Mouse (Mus musculus) MEL (cell line): ENCODE measurements around the gene Rgl3. TPM values are rescaled to one million over a fixed set of nuclear protein-coding genes. Genes with fewer than 3 reads are reported as not detected.

Experiments
- DNase-seq: peaks from one replicate; pipeline ENCODE4 v3.0.0; 2011; ENCODE audit warnings: low read depth, low spot score
- H3K27ac ChIP-seq: 2 replicates; pipeline ENCODE4 v1.5.1; 2012; ENCODE audit warnings: low read depth, mild to moderate bottlenecking, control low read depth, low read length, moderate library complexity; ENCODE audit not compliant: control insufficient read depth
- H3K27me3 ChIP-seq, 2 experiments: fragments of 150-350 bp in 1 of 2; sonication (generic) in 1 of 2; 2 replicates each; pipeline ENCODE4 v1.6.1; 2012; ENCODE audit warnings: low read length in 2 of 2, mild to moderate bottlenecking in 2 of 2, improper control_type of control experiment in 1 of 2, moderate library complexity in 1 of 2; ENCODE audit not compliant: insufficient read depth in 2 of 2, control insufficient read depth in 1 of 2
- H3K36me3 ChIP-seq, 2 experiments: 2 replicates each; pipeline ENCODE4 v1.6.1; 2012 to 2014; ENCODE audit warnings: low read length in 2 of 2, improper control_type of control experiment in 1 of 2, inconsistent platforms in 1 of 2, mild to moderate bottlenecking in 1 of 2; ENCODE audit not compliant: insufficient read depth in 2 of 2, control insufficient read depth in 1 of 2
- H3K4me1 ChIP-seq, 2 experiments: fragments of 150-350 bp in 1 of 2; sonication (generic) in 1 of 2; 2 replicates each; pipeline ENCODE4 v1.6.1; 2012; ENCODE audit warnings: low read length in 2 of 2, improper control_type of control experiment in 1 of 2, mild to moderate bottlenecking in 1 of 2; ENCODE audit not compliant: insufficient read depth in 2 of 2, control insufficient read depth in 1 of 2
- H3K4me3 ChIP-seq, 2 experiments: fragments of 150-350 bp in 1 of 2; sonication (generic) in 1 of 2; 2 replicates each; pipeline ENCODE4 v1.5.1; 2012; ENCODE audit warnings: low read depth in 2 of 2, low read length in 2 of 2, mild to moderate bottlenecking in 2 of 2, moderate library complexity in 2 of 2, control low read depth in 1 of 2, improper control_type of control experiment in 1 of 2; ENCODE audit not compliant: control insufficient read depth in 1 of 2, insufficient read depth in 1 of 2
- H3K79me2 ChIP-seq: 2 replicates; pipeline ENCODE4 v1.6.1; 2012; ENCODE audit warnings: mild to moderate bottlenecking, low read length, moderate library complexity; ENCODE audit not compliant: control insufficient read depth, poor library complexity, insufficient read depth
- H3K9ac ChIP-seq: 2 replicates; pipeline ENCODE4 v1.6.1; 2012; ENCODE audit warnings: low read depth, mild to moderate bottlenecking, control low read depth, low read length, moderate library complexity; ENCODE audit not compliant: control insufficient read depth, poor library complexity, severe bottlenecking
- H3K9me3 ChIP-seq: fragments of 150-350 bp; sonication (generic); replicated peaks from 2 replicates; pipeline ENCODE4 v1.6.1; 2012; ENCODE audit warnings: mild to moderate bottlenecking, low read length, improper control_type of control experiment, moderate library complexity; ENCODE audit not compliant: insufficient read depth
- CHD2 ChIP-seq: IDR thresholded peaks from 2 replicates; pipeline ENCODE4 v1.6.1; 2011; ENCODE audit warnings: low read length, improper control_type of control experiment
- CTCF ChIP-seq, 3 experiments: IDR thresholded peaks in 2 of 3; conservative IDR thresholded peaks in 1 of 3; 2 replicates each; pipeline ENCODE4 v1.5.1; 2011 to 2012; ENCODE audit warnings: low read length in 3 of 3, low read depth in 2 of 3, mild to moderate bottlenecking in 2 of 3, improper control_type of control experiment in 1 of 3, inconsistent platforms in 1 of 3, mixed read lengths in 1 of 3, moderate library complexity in 1 of 3; ENCODE audit not compliant: control insufficient read depth in 1 of 3, insufficient read depth in 1 of 3, poor library complexity in 1 of 3, severe bottlenecking in 1 of 3
- E2F4 ChIP-seq: IDR thresholded peaks from 2 replicates; pipeline ENCODE4 v1.6.1; 2011; ENCODE audit warnings: low read depth, low read length, improper control_type of control experiment, borderline replicate concordance
- EP300 ChIP-seq, 2 experiments: IDR thresholded peaks; 2 replicates each; pipeline ENCODE4 v1.6.1; 2011; ENCODE audit warnings: improper control_type of control experiment in 2 of 2, low read length in 2 of 2, low read depth in 1 of 2, mild to moderate bottlenecking in 1 of 2
- ETS1 ChIP-seq: IDR thresholded peaks from 2 replicates; pipeline ENCODE4 v1.6.1; 2012; ENCODE audit warnings: low read depth, mild to moderate bottlenecking, inconsistent platforms, low read length, improper control_type of control experiment, moderate library complexity
- GABPA ChIP-seq: IDR thresholded peaks from 2 replicates; pipeline ENCODE4 v1.6.1; 2012; ENCODE audit warnings: low read depth, mild to moderate bottlenecking, inconsistent platforms, low read length, improper control_type of control experiment, moderate library complexity
- GATA1 ChIP-seq: IDR thresholded peaks from 2 replicates; pipeline ENCODE4 v1.6.1; 2011; ENCODE audit warnings: low read depth, low read length, improper control_type of control experiment
- HCFC1 ChIP-seq: IDR thresholded peaks from 2 replicates; pipeline ENCODE4 v1.6.1; 2012; ENCODE audit warnings: low read depth, mild to moderate bottlenecking, inconsistent platforms, low read length, improper control_type of control experiment, moderate library complexity
- JUND ChIP-seq: IDR thresholded peaks from 2 replicates; pipeline ENCODE4 v1.6.1; 2011; ENCODE audit warnings: low read depth, mild to moderate bottlenecking, improper control_type of control experiment, low read length
- KAT2A ChIP-seq: conservative IDR thresholded peaks from 2 replicates; pipeline ENCODE4 v1.6.1; 2012; ENCODE audit warnings: low read depth, low read length, improper control_type of control experiment, inconsistent platforms
- MAZ ChIP-seq: IDR thresholded peaks from 2 replicates; pipeline ENCODE4 v1.6.1; 2012; ENCODE audit warnings: low read depth, mild to moderate bottlenecking, inconsistent platforms, low read length, improper control_type of control experiment
- MEF2A ChIP-seq: IDR thresholded peaks from 2 replicates; pipeline ENCODE4 v1.6.1; 2014; ENCODE audit warnings: low read depth, mild to moderate bottlenecking, inconsistent platforms, low read length, improper control_type of control experiment; ENCODE audit not compliant: poor library complexity, insufficient replicate concordance, severe bottlenecking; ENCODE audit errors: extremely low read depth
- MXI1 ChIP-seq: IDR thresholded peaks from 2 replicates; pipeline ENCODE4 v1.6.1; 2011; ENCODE audit warnings: mild to moderate bottlenecking, low read depth, low read length, improper control_type of control experiment
- MYB ChIP-seq: IDR thresholded peaks from 2 replicates; pipeline ENCODE4 v1.6.1; 2011; ENCODE audit warnings: mild to moderate bottlenecking, low read depth, low read length, improper control_type of control experiment
- NELFE ChIP-seq: IDR thresholded peaks from 2 replicates; pipeline ENCODE4 v1.6.1; 2011; ENCODE audit warnings: low read depth, low read length, improper control_type of control experiment
- NRF1 ChIP-seq: IDR thresholded peaks from 2 replicates; pipeline ENCODE4 v1.6.1; 2014; ENCODE audit warnings: low read depth, mild to moderate bottlenecking, inconsistent platforms, low read length, improper control_type of control experiment, moderate library complexity; ENCODE audit not compliant: poor library complexity, insufficient read depth, severe bottlenecking
- POLR2A ChIP-seq, 2 experiments: IDR thresholded peaks; 2 replicates each; pipeline ENCODE4 v1.6.1; 2011 to 2012; ENCODE audit warnings: low read length in 2 of 2, mild to moderate bottlenecking in 2 of 2, control low read depth in 1 of 2, improper control_type of control experiment in 1 of 2, low read depth in 1 of 2, moderate library complexity in 1 of 2; ENCODE audit not compliant: control insufficient read depth in 1 of 2, insufficient read depth in 1 of 2, poor library complexity in 1 of 2
- POLR2AphosphoS2 ChIP-seq: IDR thresholded peaks from 2 replicates; pipeline ENCODE4 v1.6.1; 2011; ENCODE audit warnings: low read length, improper control_type of control experiment
- POLR2AphosphoS5 ChIP-seq: IDR thresholded peaks from 2 replicates; pipeline ENCODE4 v1.6.1; 2012; ENCODE audit warnings: low read depth, borderline replicate concordance, mild to moderate bottlenecking, inconsistent platforms, low read length, moderate library complexity, mixed read lengths
- RAD21 ChIP-seq: IDR thresholded peaks from 2 replicates; pipeline ENCODE4 v1.6.1; 2011; ENCODE audit warnings: mild to moderate bottlenecking, low read depth, low read length, improper control_type of control experiment
- RCOR1 ChIP-seq: IDR thresholded peaks from 2 replicates; pipeline ENCODE4 v1.6.1; 2012; ENCODE audit warnings: low read depth, mild to moderate bottlenecking, inconsistent platforms, low read length, improper control_type of control experiment
- SIN3A ChIP-seq: IDR thresholded peaks from 2 replicates; pipeline ENCODE4 v1.6.1; 2012; ENCODE audit warnings: low read length, improper control_type of control experiment, inconsistent platforms
- SMC3 ChIP-seq: IDR thresholded peaks from 2 replicates; pipeline ENCODE4 v1.6.1; 2011; ENCODE audit warnings: low read depth, low read length, improper control_type of control experiment
- TAL1 ChIP-seq: IDR thresholded peaks from 2 replicates; pipeline ENCODE4 v1.6.1; 2012; ENCODE audit warnings: mild to moderate bottlenecking, inconsistent platforms, low read length, moderate library complexity, mixed read lengths
- TBP ChIP-seq: IDR thresholded peaks from 2 replicates; pipeline ENCODE4 v1.8.0; 2011; ENCODE audit warnings: low read depth, low read length, improper control_type of control experiment
- TCF12 ChIP-seq: IDR thresholded peaks from 2 replicates; pipeline ENCODE4 v1.6.1; 2014; ENCODE audit warnings: low read depth, mild to moderate bottlenecking, inconsistent platforms, low read length, improper control_type of control experiment, moderate library complexity
- UBTF ChIP-seq: IDR thresholded peaks from 2 replicates; pipeline ENCODE4 v1.6.1; 2012; ENCODE audit warnings: low read depth, mild to moderate bottlenecking, inconsistent platforms, low read length, improper control_type of control experiment, moderate library complexity, borderline replicate concordance; ENCODE audit not compliant: insufficient read depth
- USF1 ChIP-seq: IDR thresholded peaks from 2 replicates; pipeline ENCODE4 v1.6.1; 2014; ENCODE audit warnings: low read depth, mild to moderate bottlenecking, inconsistent platforms, low read length, improper control_type of control experiment, moderate library complexity
- ZKSCAN1 ChIP-seq: IDR thresholded peaks from 2 replicates; pipeline ENCODE4 v1.6.1; 2012; ENCODE audit warnings: low read depth, mild to moderate bottlenecking, inconsistent platforms, low read length, improper control_type of control experiment, moderate library complexity
- ZMIZ1 ChIP-seq: IDR thresholded peaks from 2 replicates; pipeline ENCODE4 v1.6.1; 2012; ENCODE audit warnings: low read depth, mild to moderate bottlenecking, inconsistent platforms, low read length, improper control_type of control experiment, moderate library complexity
- ZNF384 ChIP-seq: IDR thresholded peaks from 2 replicates; pipeline ENCODE4 v1.6.1; 2012; ENCODE audit warnings: low read depth, mild to moderate bottlenecking, inconsistent platforms, low read length, improper control_type of control experiment
- polyA plus RNA-seq, 2 experiments: library from polyadenylated mRNA; stranded (reverse) in 1 of 2; unstranded in 1 of 2; fragments of >175 nt in 1 of 2; fragments of >200 nt in 1 of 2; gene quantifications; 2 replicates each; pipeline versions ENCODE4 v1.2.1 to v1.2.4; 2012; ENCODE audit warnings: low replicate concordance in 2 of 2, low read depth in 1 of 2; ENCODE audit not compliant: insufficient read length in 2 of 2, insufficient read depth in 1 of 2, missing spikeins in 1 of 2
- total RNA-seq: library from RNA; depleted of rRNA; stranded (reverse); fragments of 300-350 nt; gene quantifications from 2 replicates; pipeline ENCODE4 v1.2.3, GENCODE M21; 2012

Gene Rgl3
- total and polyA plus RNA-seq, 3 experiments, result not detected

DNA sequence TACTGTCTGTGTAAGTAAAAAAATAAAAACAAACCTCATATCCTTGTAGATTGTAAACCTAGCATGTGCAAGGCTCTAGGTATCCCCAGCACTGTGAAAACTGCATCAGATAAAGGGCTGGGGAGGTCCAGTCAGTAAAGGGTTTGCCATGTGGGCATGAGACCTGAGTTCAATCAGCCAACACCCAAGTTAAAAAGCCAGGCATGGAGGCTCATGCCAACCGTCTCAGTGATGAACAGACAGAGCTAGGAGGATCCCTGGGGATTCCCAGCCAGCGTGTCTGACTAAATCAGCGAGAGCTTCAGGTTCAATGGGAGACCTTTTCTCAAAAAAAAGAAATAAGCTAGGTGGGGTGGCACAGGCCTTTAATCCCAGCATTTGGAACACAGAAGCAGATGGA lies 64.2 kb downstream of the Rgl3 start:
- no peak overlapping the region; the same call in 1 of the 2 replicates for H3K27ac ChIP-seq
- no peak overlapping the region for H3K9ac ChIP-seq

DNA sequence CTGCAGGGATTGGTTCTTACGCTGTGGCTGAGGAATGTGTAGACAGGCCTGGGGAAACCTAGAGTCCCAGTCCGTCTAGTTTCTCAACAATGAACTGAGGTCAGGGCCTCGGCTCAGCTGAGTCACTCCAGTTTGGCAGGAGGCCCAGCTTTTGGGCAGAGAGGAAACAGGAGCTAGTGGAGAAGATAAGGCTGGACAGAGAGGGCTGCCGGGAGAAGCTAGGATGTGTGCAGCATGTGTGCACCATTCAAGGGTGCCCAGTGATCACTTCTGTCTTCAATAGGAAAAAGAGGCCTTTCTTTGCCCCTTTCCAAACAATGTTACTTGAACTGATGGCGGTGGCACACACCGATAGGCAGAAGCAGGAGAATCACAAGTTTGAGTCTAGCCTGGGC lies 65.2 kb downstream of the Rgl3 start:
- H3K27ac ChIP-seq, result peak overlapping the region; percentile 69
- H3K79me2 ChIP-seq, result peaks cover 8% of the 10 kb centered on the region
- peaks cover 2 to 28% of the 10 kb centered on the region in 2 experiments for H3K36me3 ChIP-seq
- peak overlapping the region; percentile 9 for H3K9ac ChIP-seq
- no peak overlapping the region for H3K4me3 ChIP-seq
- no peaks in the 10 kb centered on the region for H3K9me3 ChIP-seq
- H3K4me1 ChIP-seq, result peaks cover 17 to 34% of the 10 kb centered on the region in 2 experiments
- DNase-seq, result peak; percentile 100
- no peaks in the 10 kb centered on the region for H3K27me3 ChIP-seq
- TF ChIP-seq JUND, result peak; percentile 90; the same call in 1 of the 2 replicates
- peak; percentile 74 for TF ChIP-seq POLR2AphosphoS2
- TF ChIP-seq UBTF, result 0 out of 2 replicates have a peak, but pooled peaks have one; percentile 73
- TF ChIP-seq MYB, result no peak; the same call in 1 of the 2 replicates
- TF ChIP-seq POLR2AphosphoS5, result peak; percentile 88; the same call in 1 of the 2 replicates
- peak; percentile 47; the same call in 1 of the 2 replicates for TF ChIP-seq KAT2A
- peak; percentile 5; the same call in 1 of the 2 replicates for TF ChIP-seq NELFE
- peak; percentile 88 for TF ChIP-seq TCF12
- TF ChIP-seq SMC3, result peak; percentile 21
- peak; percentile 92 for TF ChIP-seq GABPA
- peak; percentile 49 for TF ChIP-seq USF1
- TF ChIP-seq MAZ, result no peak
- TF ChIP-seq MXI1, result peak; percentile 94
- peak; percentile 81 for TF ChIP-seq TBP
- no peak for TF ChIP-seq NRF1
- TF ChIP-seq SIN3A, result peak; percentile 98
- peak in 1 of 2 experiments; percentile 60; a peak in 1 of 4 replicates for TF ChIP-seq POLR2A (IDR thresholded peaks at IDR 0.05; ENCODE audit: control insufficient read depth in 1 of 2, insufficient read depth in 1 of 2, low read depth in 1 of 2, low read length in 2 of 2, poor library complexity in 1 of 2)
- peak; percentile 76 for TF ChIP-seq HCFC1
- peak; percentile 94 to 99 for TF ChIP-seq EP300 (IDR thresholded peaks at IDR 0.05; ENCODE audit: low read depth in 1 of 2, low read length in 2 of 2)
- TF ChIP-seq E2F4, result 0 out of 2 replicates have a peak, but pooled peaks have one; percentile 62
- TF ChIP-seq CHD2, result peak; percentile 43
- no peak for TF ChIP-seq ZMIZ1
- peak; percentile 96 for TF ChIP-seq RCOR1
- TF ChIP-seq ETS1, result peak; percentile 99
- TF ChIP-seq ZNF384, result peak; percentile 39
- TF ChIP-seq RAD21, result no peak
- TF ChIP-seq GATA1, result peak; percentile 98
- TF ChIP-seq TAL1, result peak; percentile 86

More for the DNA sequence above, 64.2 kb downstream of the Rgl3 start:
- Histone ChIP-seq H3K4me3 (no peak overlapping the region), H3K36me3 (peaks cover 2 to 28% of the 10 kb centered on the region in 2 experiments), H3K79me2 (peaks cover 8% of the 10 kb centered on the region)
- DNase-seq, result no peak
- TF ChIP-seq SMC3 (no peak), CTCF (IDR thresholded peaks at IDR 0.05 in 2 of 3, conservative IDR thresholded peaks at IDR 0.05 in 1 of 3; ENCODE audit: control insufficient read depth in 1 of 3, insufficient read depth in 1 of 3, low read depth in 2 of 3, low read length in 3 of 3, poor library complexity in 1 of 3, severe bottlenecking in 1 of 3) (no peak), USF1 (no peak), ZKSCAN1 (peak; percentile 13; the same call in 1 of the 2 replicates), NELFE (no peak), NRF1 (no peak), RAD21 (no peak), MEF2A (no peak), MAZ (no peak)
- TF ChIP-seq, all 39 proteins: peak for 1
- Histone ChIP-seq H3K4me1 (peaks cover 17 to 34% of the 10 kb centered on the region in 2 experiments), H3K9me3 (no peaks in the 10 kb centered on the region), H3K27me3 (no peaks in the 10 kb centered on the region)
